Mouse (Mus musculus) embryonic fibroblast, embryonic 13.5 days (primary cell): ENCODE measurements around the gene Serinc2. TPM values are rescaled to one million over a fixed set of nuclear protein-coding genes. Genes with fewer than 3 reads are reported as not detected.

ENCODE experiments used
- H3K27ac ChIP-seq: 2 replicates; pipeline ENCODE4 v1.5.1; 2012; ENCODE audit warnings: low read length, control low read depth, inconsistent platforms; ENCODE audit not compliant: insufficient read depth
- H3K4me1 ChIP-seq: 2 replicates; pipeline ENCODE4 v1.6.1; 2011; ENCODE audit warnings: low read length; ENCODE audit not compliant: control insufficient read depth, insufficient read depth
- H3K4me3 ChIP-seq: 2 replicates; pipeline ENCODE4 v1.5.1; 2011; ENCODE audit warnings: mild to moderate bottlenecking, control low read depth, low read length; ENCODE audit not compliant: insufficient read depth
- CTCF ChIP-seq: IDR thresholded peaks from 2 replicates; pipeline ENCODE4 v1.5.1; 2011; ENCODE audit warnings: mild to moderate bottlenecking, control low read depth, low read length, moderate library complexity, borderline replicate concordance; ENCODE audit not compliant: insufficient read depth
- POLR2A ChIP-seq: IDR thresholded peaks from 2 replicates; pipeline ENCODE4 v1.6.1; 2011; ENCODE audit warnings: low read depth, mild to moderate bottlenecking, control low read depth, low read length, moderate library complexity
- polyA plus RNA-seq: library from polyadenylated mRNA; stranded (reverse); fragments of >200 nt; gene quantifications from 2 replicates; pipeline ENCODE4 v1.2.4, GENCODE M21; 2011; ENCODE audit warnings: low read depth; ENCODE audit not compliant: missing spikeins, insufficient read length

Gene Serinc2
- polyA plus RNA-seq, 1 experiment: 25.1 TPM

GRCm38 (mm10) chr4:130299629-130300018 is 20.6 kb upstream of the Serinc2 start:
- Histone ChIP-seq H3K27ac (no peak overlapping the region), H3K4me3 (no peak overlapping the region), H3K4me1 (no peaks in the 10 kb centered on the region)
- TF ChIP-seq CTCF (no peak), POLR2A (no peak)

GRCm38 (mm10) chr4:130298877-130299628 is 20.0 kb upstream of the Serinc2 start:
- TF ChIP-seq CTCF (no peak), POLR2A (no peak)
- H3K27ac ChIP-seq: no peak overlapping the region
- H3K4me3 ChIP-seq: no peak overlapping the region
- no peaks in the 10 kb centered on the region for H3K4me1 ChIP-seq

DNA sequence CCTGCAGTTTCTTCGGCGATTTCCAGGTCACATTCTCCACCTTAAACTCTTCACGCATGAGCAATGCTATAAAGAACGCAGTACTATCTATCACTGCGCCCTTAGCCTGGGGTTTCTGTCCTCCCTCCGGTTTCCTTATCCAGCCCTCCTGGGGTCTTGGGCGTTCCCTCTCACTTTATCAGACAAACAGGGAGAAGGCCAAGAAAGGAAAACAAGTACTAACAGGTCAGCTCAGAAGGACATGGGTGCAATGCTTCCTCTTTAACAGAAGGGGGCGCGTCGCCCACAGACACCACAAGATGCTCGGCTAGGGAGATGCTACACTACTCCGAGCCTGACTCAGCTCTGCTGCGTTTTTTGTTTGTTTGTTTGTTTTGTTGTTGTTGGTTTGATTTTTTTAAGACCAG is 18.1 kb upstream of the Serinc2 start:
- Histone ChIP-seq H3K27ac (no peak overlapping the region), H3K4me3 (no peak overlapping the region), H3K4me1 (no peaks in the 10 kb centered on the region)
- TF ChIP-seq CTCF: peak; percentile 85
- no peak for TF ChIP-seq POLR2A

DNA sequence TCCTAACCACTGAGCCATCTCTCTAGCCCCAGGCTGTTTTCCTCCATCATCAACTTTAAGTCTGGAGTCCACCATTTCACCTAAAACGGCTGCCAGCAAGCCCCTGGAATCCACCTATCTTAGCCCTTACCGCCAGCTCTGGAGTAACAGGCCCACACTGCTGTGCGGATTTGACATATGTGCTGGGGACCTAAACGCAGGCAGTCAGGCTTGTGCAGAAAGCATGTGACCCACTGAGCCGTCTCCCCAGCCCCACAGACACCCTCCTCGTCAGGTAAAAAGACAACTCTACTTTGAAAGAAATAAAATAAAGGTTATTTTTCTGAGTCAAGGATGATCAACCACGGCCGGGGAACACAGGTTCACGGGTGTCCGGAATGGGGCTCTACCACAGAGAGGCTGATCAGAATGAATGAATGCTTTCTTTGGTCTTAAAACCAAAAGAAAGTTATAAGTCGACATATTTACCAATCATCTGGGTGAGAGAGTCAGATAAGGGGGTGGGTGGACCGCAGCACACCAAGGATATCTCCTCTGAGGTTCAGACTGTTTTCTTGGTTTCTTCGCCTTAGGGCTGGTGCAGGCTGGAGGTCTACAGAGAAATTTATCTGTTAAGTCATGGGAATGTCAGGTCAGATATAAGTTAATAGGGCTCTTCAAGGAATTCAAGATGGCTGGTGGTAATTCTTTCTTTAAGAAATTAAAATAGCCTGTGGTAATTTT is 17.4 kb upstream of the Serinc2 start:
- H3K4me1 ChIP-seq: no peaks in the 10 kb centered on the region
- no peak overlapping the region for H3K4me3 ChIP-seq
- TF ChIP-seq CTCF: no peak
- no peak for TF ChIP-seq POLR2A
- H3K27ac ChIP-seq: no peak overlapping the region

DNA sequence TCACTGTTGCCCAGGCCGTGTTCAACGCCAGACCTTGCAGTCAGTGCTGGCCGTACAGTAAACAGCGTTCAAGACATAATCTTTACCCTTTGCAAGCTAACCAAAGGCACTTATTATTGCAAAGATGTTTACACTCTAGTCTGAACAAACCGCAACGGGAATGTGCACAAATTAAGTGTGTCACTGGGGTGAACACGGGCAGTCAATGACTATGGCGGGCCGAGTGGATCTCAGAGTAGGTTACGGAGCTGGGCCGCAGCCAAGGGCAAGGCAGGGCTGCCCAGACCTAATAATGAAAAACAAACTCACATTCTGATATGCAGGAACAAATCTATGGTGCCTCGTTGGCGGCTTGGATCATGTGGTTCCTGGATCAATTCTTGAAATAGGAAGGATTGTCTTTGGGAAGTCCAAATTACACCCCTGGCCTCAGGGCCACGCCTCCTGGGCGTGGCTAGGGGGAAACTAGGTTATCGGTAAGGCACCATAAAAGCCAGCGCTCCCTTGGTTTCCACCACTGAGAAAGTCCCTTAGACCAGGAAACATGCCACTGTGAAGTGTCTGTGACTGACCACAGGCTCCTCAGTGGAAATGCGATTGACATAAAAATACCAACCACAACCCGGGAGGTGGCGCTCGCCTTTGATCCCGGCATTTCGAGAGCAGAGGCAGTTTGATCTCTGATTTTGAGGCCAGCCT is 16.2 kb upstream of the Serinc2 start:
- Histone ChIP-seq H3K4me1 (no peaks in the 10 kb centered on the region), H3K4me3 (no peak overlapping the region), H3K27ac (no peak overlapping the region)
- TF ChIP-seq CTCF: no peak
- TF ChIP-seq POLR2A: no peak

GRCm38 (mm10) chr4:130294513-130294912 is 15.5 kb upstream of the Serinc2 start:
- Histone ChIP-seq H3K27ac (no peak overlapping the region), H3K4me1 (no peaks in the 10 kb centered on the region), H3K4me3 (no peak overlapping the region)
- TF ChIP-seq POLR2A (no peak), CTCF (no peak)

GRCm38 (mm10) chr4:130292271-130292670 is 13.3 kb upstream of the Serinc2 start:
- Histone ChIP-seq H3K4me3 (no peak overlapping the region), H3K27ac (no peak overlapping the region), H3K4me1 (no peaks in the 10 kb centered on the region)
- TF ChIP-seq CTCF: peak; percentile 93
- no peak for TF ChIP-seq POLR2A

DNA sequence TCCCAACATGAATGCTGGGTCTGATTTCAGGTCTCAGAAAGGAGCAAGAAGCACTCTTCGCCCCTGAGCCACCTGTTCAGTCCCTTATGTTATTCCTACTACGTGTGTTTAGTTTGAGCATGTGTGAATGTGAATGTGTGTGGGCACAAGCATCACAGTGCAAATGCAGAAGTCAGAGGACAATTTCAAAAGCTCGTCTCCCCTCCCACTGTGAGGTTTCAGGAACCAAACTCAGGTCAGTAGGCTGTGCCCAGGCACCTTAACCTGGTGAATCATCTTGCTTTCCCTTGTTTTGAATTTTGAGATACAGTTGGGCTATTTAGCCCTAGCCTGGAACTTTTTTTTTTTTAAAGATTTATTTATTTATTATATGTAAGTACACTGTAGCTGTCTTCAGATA is 10.8 kb upstream of the Serinc2 start:
- Histone ChIP-seq H3K4me1 (no peaks in the 10 kb centered on the region), H3K4me3 (no peak overlapping the region), H3K27ac (no peak overlapping the region)
- TF ChIP-seq POLR2A: no peak
- TF ChIP-seq CTCF: no peak

- H3K27ac ChIP-seq: no peak overlapping the region
Observed at GRCm38 (mm10) chr4:130286531-130286930, 7.5 kb upstream of the Serinc2 start.

DNA sequence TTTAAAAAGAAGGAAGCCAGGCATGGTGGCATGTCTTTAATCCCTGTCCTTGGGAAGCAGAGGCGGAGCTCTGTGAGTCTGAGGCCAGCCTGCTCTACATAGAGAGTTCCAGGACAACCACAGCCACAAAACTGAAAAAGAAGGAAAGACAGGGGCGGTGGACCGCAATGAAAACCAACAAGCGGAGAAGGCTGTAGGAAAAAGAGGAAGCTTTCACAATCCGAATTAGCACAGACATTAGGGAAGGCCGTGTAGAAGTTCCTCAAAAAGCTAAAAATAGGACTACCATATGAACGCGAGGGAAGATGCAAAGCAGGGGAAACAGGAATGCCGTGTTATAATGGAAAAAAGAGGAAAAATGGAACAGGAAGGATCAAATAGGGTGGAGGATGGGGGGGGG is 4.8 kb upstream of the Serinc2 start:
- no peak overlapping the region for H3K27ac ChIP-seq
- no peak overlapping the region for H3K4me3 ChIP-seq
- H3K4me1 ChIP-seq: no peaks in the 10 kb centered on the region
- TF ChIP-seq POLR2A: no peak

More at GRCm38 (mm10) chr4:130286531-130286930, 7.5 kb upstream of the Serinc2 start:
- TF ChIP-seq POLR2A (no peak), CTCF (no peak)
- Histone ChIP-seq H3K4me3 (no peak overlapping the region), H3K4me1 (no peaks in the 10 kb centered on the region)
